Mouse (Mus musculus) E14TG2a.4 (cell line): ENCODE data around the gene Carm1.

Experiments
- H3K27me3 ChIP-seq: 2 replicates; pipeline ENCODE4 v1.6.1; 2014; ENCODE audit warnings: low read length, control low read depth; ENCODE audit not compliant: insufficient read depth
- H3K36me3 ChIP-seq: 2 replicates; pipeline ENCODE4 v1.6.1; 2014; ENCODE audit warnings: low read length, control low read depth; ENCODE audit not compliant: insufficient read depth
- H3K4me1 ChIP-seq: replicated peaks from 2 replicates; pipeline ENCODE4 v1.6.1; 2014; ENCODE audit warnings: low read depth, low read length, control low read depth
- H3K4me3 ChIP-seq: replicated peaks from 2 replicates; pipeline ENCODE4 v1.5.1; 2014; ENCODE audit warnings: mild to moderate bottlenecking, low read length
- H3K9me3 ChIP-seq: 2 replicates; pipeline ENCODE4 v1.6.1; 2014; ENCODE audit warnings: low read length, control low read depth
- CTCF ChIP-seq: conservative IDR thresholded peaks from 2 replicates; pipeline ENCODE4 v1.5.1; 2014; ENCODE audit warnings: low read length
- NANOG ChIP-seq: IDR thresholded peaks from 2 replicates; pipeline ENCODE4 v1.6.1; 2014; ENCODE audit warnings: borderline replicate concordance, low read length, mixed read lengths
- POU5F1 ChIP-seq: IDR thresholded peaks from 2 replicates; pipeline ENCODE4 v1.6.1; 2014; ENCODE audit warnings: low read length, borderline replicate concordance

Carm1 gene

GRCm38 (mm10) chr9:21547075-21547941, 614 bp downstream of the Carm1 start:
- TF ChIP-seq POU5F1 (no peak), CTCF (no peak), NANOG (no peak)
- H3K4me1 ChIP-seq = peaks cover 62% of the 10 kb centered on the region
- H3K36me3 ChIP-seq = peaks cover 41% of the 10 kb centered on the region
- no peaks in the 10 kb centered on the region for H3K27me3 ChIP-seq
- H3K4me3 ChIP-seq = peak overlapping the region; percentile 88
- no peaks in the 10 kb centered on the region for H3K9me3 ChIP-seq

GRCm38 (mm10) chr9:21551049-21551448, 4.4 kb downstream of the Carm1 start:
- H3K4me1 ChIP-seq = peaks cover 79% of the 10 kb centered on the region
- 0 out of 2 replicates have a peak overlapping the region, but pooled peaks have one; percentile 0 for H3K4me3 ChIP-seq
- H3K27me3 ChIP-seq = no peaks in the 10 kb centered on the region
- TF ChIP-seq NANOG = no peak
- no peaks in the 10 kb centered on the region for H3K9me3 ChIP-seq
- H3K36me3 ChIP-seq = peaks cover 68% of the 10 kb centered on the region

- Histone ChIP-seq H3K9me3 (no peaks in the 10 kb centered on the region), H3K4me1 (peaks cover 94% of the 10 kb centered on the region), H3K36me3 (peaks cover 81% of the 10 kb centered on the region), H3K4me3 (no peak overlapping the region), H3K27me3 (no peaks in the 10 kb centered on the region)
- no peak for TF ChIP-seq POU5F1
- TF ChIP-seq CTCF = no peak
- no peak for TF ChIP-seq NANOG
These were observed 7.0 kb downstream of the Carm1 start for GRCm38 (mm10) chr9:21553607-21554273.

GRCm38 (mm10) chr9:21555198-21555742, 8.6 kb downstream of the Carm1 start:
- peaks cover 96% of the 10 kb centered on the region for H3K4me1 ChIP-seq

GRCm38 (mm10) chr9:21556996-21557395, 10.3 kb downstream of the Carm1 start:
- no peaks in the 10 kb centered on the region for H3K27me3 ChIP-seq
- H3K36me3 ChIP-seq = peaks cover 79% of the 10 kb centered on the region
- H3K9me3 ChIP-seq = no peaks in the 10 kb centered on the region
- TF ChIP-seq NANOG = no peak
- TF ChIP-seq POU5F1 = no peak
- TF ChIP-seq CTCF = no peak
- H3K4me1 ChIP-seq = peaks cover 94% of the 10 kb centered on the region
- peak overlapping the region; percentile 58 for H3K4me3 ChIP-seq

More at GRCm38 (mm10) chr9:21555198-21555742, 8.6 kb downstream of the Carm1 start:
- H3K36me3 ChIP-seq = peaks cover 80% of the 10 kb centered on the region
- H3K27me3 ChIP-seq = no peaks in the 10 kb centered on the region
- no peaks in the 10 kb centered on the region for H3K9me3 ChIP-seq
- H3K4me3 ChIP-seq = 0 out of 2 replicates have a peak overlapping the region, but pooled peaks have one; percentile 26
- TF ChIP-seq CTCF = peak; percentile 10; the same call in 1 of the 2 replicates
- TF ChIP-seq NANOG = no peak
- TF ChIP-seq POU5F1 = no peak

GRCm38 (mm10) chr9:21557556-21557955, 10.9 kb downstream of the Carm1 start:
- no peak for TF ChIP-seq POU5F1
- TF ChIP-seq NANOG = no peak
- no peak for TF ChIP-seq CTCF
- H3K27me3 ChIP-seq = no peaks in the 10 kb centered on the region
- no peaks in the 10 kb centered on the region for H3K9me3 ChIP-seq
- H3K36me3 ChIP-seq = peaks cover 79% of the 10 kb centered on the region
- H3K4me1 ChIP-seq = peaks cover 94% of the 10 kb centered on the region
- H3K4me3 ChIP-seq = peak overlapping the region; percentile 58

GRCm38 (mm10) chr9:21558366-21558765, 11.7 kb downstream of the Carm1 start:
- Histone ChIP-seq H3K4me1 (peaks cover 91% of the 10 kb centered on the region), H3K4me3 (peak overlapping the region; percentile 58), H3K9me3 (no peaks in the 10 kb centered on the region), H3K36me3 (peaks cover 79% of the 10 kb centered on the region), H3K27me3 (no peaks in the 10 kb centered on the region)
- TF ChIP-seq CTCF (no peak), NANOG (no peak), POU5F1 (no peak)

- H3K27me3 ChIP-seq = no peaks in the 10 kb centered on the region
- H3K36me3 ChIP-seq = peaks cover 74% of the 10 kb centered on the region
- H3K4me3 ChIP-seq = no peak overlapping the region; the same call in 1 of the 2 replicates
- peaks cover 88% of the 10 kb centered on the region for H3K4me1 ChIP-seq
- no peak for TF ChIP-seq NANOG
- TF ChIP-seq POU5F1 = no peak
- no peak for TF ChIP-seq CTCF
- no peaks in the 10 kb centered on the region for H3K9me3 ChIP-seq
These were observed 12.5 kb downstream of the Carm1 start for GRCm38 (mm10) chr9:21559151-21559550.
